Mouse (Mus musculus): ENCODE data around the gene Mfap3. TPM values are rescaled to one million over a fixed set of nuclear protein-coding genes. Genes with fewer than 3 reads are reported as not detected.
A peak's percentile ranks its signal among the peaks of the same experiment; 100 is the strongest.

The Mfap3 gene
- total and polyA plus RNA-seq, 3 experiments, result 7.3 to 12.5 (median 11.1) TPM

- WGBS, result over 99% methylated on average over 3 of the region's 3 CpGs
- Histone ChIP-seq H3K27me3 (ENCODE audit: control insufficient read depth, insufficient read depth, low read length) (no peaks in the 10 kb centered on the region), H3K4me1 (ENCODE audit: control insufficient read depth, insufficient read depth, low read length) (peaks cover 7% of the 10 kb centered on the region), H3K4me3 (no peak overlapping the region), H3K36me3 (ENCODE audit: control insufficient read depth, insufficient read depth, low read length) (peaks cover 5% of the 10 kb centered on the region; the same call in 1 of the 2 replicates), H3K9ac (ENCODE audit: low read depth, low read length) (no peak overlapping the region), H3K79me2 (replicated peaks; ENCODE audit: control insufficient read depth, insufficient read depth, low read length) (peaks cover 2% of the 10 kb centered on the region; the same call in 1 of the 2 replicates), H3K27ac (no peak overlapping the region)
- no peak for TF ChIP-seq EP300 (IDR thresholded peaks at IDR 0.05; ENCODE audit: insufficient read depth, low read depth, low read length)
- no peak for TF ChIP-seq POLR2A (IDR thresholded peaks at IDR 0.05; ENCODE audit: insufficient read depth, low read depth, low read length)
- no peak for TF ChIP-seq CTCF (IDR thresholded peaks at IDR 0.05)
- no peak for DNase-seq
- intact Hi-C loops (cut with DNase I), result no loop called here
These were observed 2.7 kb downstream of the Mfap3 start for GRCm38 (mm10) chr11:57521206-57521605.

- Histone ChIP-seq H3K79me2 (replicated peaks; ENCODE audit: control insufficient read depth, insufficient read depth, low read length) (peaks cover 2% of the 10 kb centered on the region; the same call in 1 of the 2 replicates), H3K36me3 (ENCODE audit: control insufficient read depth, insufficient read depth, low read length) (peaks cover 5% of the 10 kb centered on the region; the same call in 1 of the 2 replicates), H3K27ac (no peak overlapping the region), H3K9ac (ENCODE audit: low read depth, low read length) (no peak overlapping the region), H3K4me3 (no peak overlapping the region), H3K27me3 (ENCODE audit: control insufficient read depth, insufficient read depth, low read length) (no peaks in the 10 kb centered on the region), H3K4me1 (ENCODE audit: control insufficient read depth, insufficient read depth, low read length) (peaks cover 7% of the 10 kb centered on the region)
- intact Hi-C loops (cut with DNase I), result no loop called here
- WGBS, result 62% methylated on average over 7 of the region's 7 CpGs
- TF ChIP-seq CTCF (IDR thresholded peaks at IDR 0.05) (no peak), EP300 (IDR thresholded peaks at IDR 0.05; ENCODE audit: insufficient read depth, low read depth, low read length) (no peak), POLR2A (IDR thresholded peaks at IDR 0.05; ENCODE audit: insufficient read depth, low read depth, low read length) (no peak)
- DNase-seq, result peak in 1 of 2 experiments; percentile 5
These were observed 3.6 kb downstream of the Mfap3 start for GRCm38 (mm10) chr11:57522046-57522445.

- TF ChIP-seq CTCF (IDR thresholded peaks at IDR 0.05), result no peak
- Histone ChIP-seq H3K36me3 (ENCODE audit: control insufficient read depth, insufficient read depth, low read length) (0 out of 2 replicates have a peak, but pooled peaks cover 5% of the 10 kb centered on the region), H3K27ac (no peak overlapping the region), H3K79me2 (replicated peaks; ENCODE audit: control insufficient read depth, insufficient read depth, low read length) (peaks cover 2% of the 10 kb centered on the region; the same call in 1 of the 2 replicates), H3K4me3 (no peak overlapping the region), H3K4me1 (ENCODE audit: control insufficient read depth, insufficient read depth, low read length) (peaks cover 7% of the 10 kb centered on the region), H3K9ac (ENCODE audit: low read depth, low read length) (no peak overlapping the region), H3K27me3 (ENCODE audit: control insufficient read depth, insufficient read depth, low read length) (no peaks in the 10 kb centered on the region)
- intact Hi-C loops (cut with DNase I), result no loop called here
- WGBS, result 80% methylated on average over 3 of the region's 3 CpGs
- DNase-seq, result no peak
These were observed 5.0 kb downstream of the Mfap3 start for GRCm38 (mm10) chr11:57523418-57523817.

- intact Hi-C loops (cut with DNase I), result no loop called here
- Histone ChIP-seq H3K4me3 (no peak overlapping the region), H3K9ac (ENCODE audit: low read depth, low read length) (no peak overlapping the region), H3K4me1 (ENCODE audit: control insufficient read depth, insufficient read depth, low read length) (peaks cover 7% of the 10 kb centered on the region), H3K36me3 (ENCODE audit: control insufficient read depth, insufficient read depth, low read length) (0 out of 2 replicates have a peak, but pooled peaks cover 3% of the 10 kb centered on the region), H3K27ac (no peak overlapping the region), H3K79me2 (replicated peaks; ENCODE audit: control insufficient read depth, insufficient read depth, low read length) (peaks cover 2% of the 10 kb centered on the region; the same call in 1 of the 2 replicates), H3K27me3 (ENCODE audit: control insufficient read depth, insufficient read depth, low read length) (no peaks in the 10 kb centered on the region)
- DNase-seq, result no peak
- TF ChIP-seq POLR2A (IDR thresholded peaks at IDR 0.05; ENCODE audit: insufficient read depth, low read depth, low read length), result no peak
- no peak for TF ChIP-seq EP300 (IDR thresholded peaks at IDR 0.05; ENCODE audit: insufficient read depth, low read depth, low read length)
- TF ChIP-seq CTCF (IDR thresholded peaks at IDR 0.05), result no peak
These were observed 6.1 kb downstream of the Mfap3 start for GRCm38 (mm10) chr11:57524597-57524996.

- H3K4me3 ChIP-seq, result no peak overlapping the region
- no peak overlapping the region for H3K27ac ChIP-seq
- peaks cover 7% of the 10 kb centered on the region for H3K4me1 ChIP-seq (ENCODE audit: control insufficient read depth, insufficient read depth, low read length)
- 0 out of 2 replicates have a peak, but pooled peaks cover 3% of the 10 kb centered on the region for H3K36me3 ChIP-seq (ENCODE audit: control insufficient read depth, insufficient read depth, low read length)
- no peaks in the 10 kb centered on the region for H3K27me3 ChIP-seq (ENCODE audit: control insufficient read depth, insufficient read depth, low read length)
- H3K79me2 ChIP-seq (replicated peaks; ENCODE audit: control insufficient read depth, insufficient read depth, low read length), result peaks cover 2% of the 10 kb centered on the region; the same call in 1 of the 2 replicates
- no peak for DNase-seq
- 79% methylated on average over 3 of the region's 3 CpGs for WGBS
- TF ChIP-seq POLR2A (IDR thresholded peaks at IDR 0.05; ENCODE audit: insufficient read depth, low read depth, low read length) (no peak), CTCF (IDR thresholded peaks at IDR 0.05) (no peak), EP300 (IDR thresholded peaks at IDR 0.05; ENCODE audit: insufficient read depth, low read depth, low read length) (no peak)
- intact Hi-C loops (cut with DNase I), result no loop called here
- H3K9ac ChIP-seq (ENCODE audit: low read depth, low read length), result no peak overlapping the region
These were observed 7.4 kb downstream of the Mfap3 start for GRCm38 (mm10) chr11:57525900-57526299.

- H3K79me2 ChIP-seq (replicated peaks; ENCODE audit: control insufficient read depth, insufficient read depth, low read length), result peaks cover 2% of the 10 kb centered on the region; the same call in 1 of the 2 replicates
- H3K27ac ChIP-seq, result no peak overlapping the region
- no peak overlapping the region for H3K9ac ChIP-seq (ENCODE audit: low read depth, low read length)
- no peak overlapping the region for H3K4me3 ChIP-seq
- intact Hi-C loops (cut with DNase I), result no loop called here
- H3K36me3 ChIP-seq (ENCODE audit: control insufficient read depth, insufficient read depth, low read length), result peaks cover 7% of the 10 kb centered on the region; the same call in 1 of the 2 replicates
- peaks cover 8% of the 10 kb centered on the region for H3K4me1 ChIP-seq (ENCODE audit: control insufficient read depth, insufficient read depth, low read length)
- no peaks in the 10 kb centered on the region for H3K27me3 ChIP-seq (ENCODE audit: control insufficient read depth, insufficient read depth, low read length)
- 89% methylated on average over 4 of the region's 4 CpGs for WGBS
- DNase-seq, result no peak
- TF ChIP-seq CTCF (IDR thresholded peaks at IDR 0.05) (no peak), POLR2A (IDR thresholded peaks at IDR 0.05; ENCODE audit: insufficient read depth, low read depth, low read length) (no peak), EP300 (IDR thresholded peaks at IDR 0.05; ENCODE audit: insufficient read depth, low read depth, low read length) (no peak)
These were observed 9.0 kb downstream of the Mfap3 start for GRCm38 (mm10) chr11:57527506-57527905.

Measured in heart, adult 2 months (tissue).